Mouse (Mus musculus) liver, adult 2 months (tissue): ENCODE results near the gene Txndc16.

ENCODE experiments used
- CTCF ChIP-seq: fragments of 200-500 bp; IDR thresholded peaks from 2 replicates; pipeline ENCODE4 v1.5.1; 2011; ENCODE audit warnings: low read depth, low read length, control low read depth
- POLR2A ChIP-seq: fragments of 200-500 bp; IDR thresholded peaks from 2 replicates; pipeline ENCODE4 v1.6.1; 2011; ENCODE audit warnings: low read length, control low read depth; ENCODE audit not compliant: insufficient read depth; ENCODE audit errors: extremely low read depth

DNA sequence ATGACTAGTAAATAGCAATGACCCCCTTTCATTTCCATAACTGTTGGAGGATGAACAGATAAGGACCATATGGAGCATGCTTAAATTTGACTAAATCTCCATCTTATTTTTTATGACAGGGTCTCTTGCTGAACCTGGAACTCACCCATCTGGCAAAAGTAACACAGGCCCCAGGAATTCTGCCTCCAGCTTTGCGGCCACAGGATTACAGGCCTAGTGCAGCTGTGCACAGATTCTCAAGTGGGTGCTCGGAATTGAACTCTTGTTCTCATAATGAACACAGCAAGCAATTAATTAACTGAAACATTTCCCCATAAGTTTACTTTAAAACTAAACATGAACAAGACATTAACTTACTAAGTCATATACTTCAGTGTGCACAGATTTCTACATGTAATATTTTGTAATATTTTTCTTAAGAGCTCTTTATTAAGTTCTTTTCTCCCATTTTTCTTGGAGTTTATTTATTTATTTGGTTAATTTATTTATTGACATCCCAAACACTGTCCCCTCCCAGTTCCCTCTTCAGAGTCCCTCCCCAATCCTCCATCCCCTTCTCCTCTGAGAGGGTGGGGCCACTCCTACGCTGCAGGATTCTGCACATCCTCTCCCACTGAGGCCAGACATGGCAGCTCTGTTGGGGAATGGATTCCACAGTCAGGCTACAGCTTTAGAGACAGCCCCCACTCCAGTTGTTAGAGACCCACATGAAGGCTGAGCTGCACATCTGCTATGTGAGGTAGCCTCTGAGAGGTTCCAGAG, 43.9 kb upstream of the Txndc16 start:
- TF ChIP-seq CTCF, result no peak
- TF ChIP-seq POLR2A, result no peak
